Mouse (Mus musculus): Measurements from ENCODE around the gene Mettl24. TPM values are rescaled to one million over a fixed set of nuclear protein-coding genes. Genes with fewer than 3 reads are reported as not detected.

The Mettl24 gene
- polyA plus RNA-seq, 1 experiment = 0.34 TPM

DNA sequence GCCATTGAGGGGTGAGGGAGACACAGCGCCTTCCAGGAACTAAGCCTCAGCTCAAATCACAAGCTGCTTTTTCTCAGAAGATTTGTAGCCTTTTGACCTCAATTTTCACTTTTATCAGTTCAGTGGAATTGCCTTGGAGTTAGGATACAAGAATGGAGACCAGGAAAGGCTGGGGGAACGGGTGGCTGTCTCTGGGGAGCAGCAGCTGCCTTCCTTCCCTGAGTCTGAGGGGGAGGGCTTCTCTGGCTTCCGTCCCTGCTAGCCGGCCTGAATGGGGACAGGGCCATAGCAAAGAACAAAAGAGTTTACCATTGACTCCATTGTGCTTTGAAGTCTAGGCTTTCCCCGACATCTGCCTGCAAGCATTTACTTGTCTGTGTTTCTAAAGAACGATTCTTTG lies 41.3 kb downstream of the Mettl24 start:
- H3K27me3 ChIP-seq (ENCODE audit: control insufficient read depth, insufficient read depth, insufficient read length) = no peaks in the 10 kb centered on the region
- H3K4me2 ChIP-seq (ENCODE audit: low read depth) = no peak overlapping the region
- no peaks in the 10 kb centered on the region for H3K79me2 ChIP-seq (ENCODE audit: control insufficient read depth, insufficient read depth)
- H3K36me3 ChIP-seq (ENCODE audit: control insufficient read depth, insufficient read depth) = no peaks in the 10 kb centered on the region
- H3K4me3 ChIP-seq = no peak overlapping the region
- TF ChIP-seq POLR2A (IDR thresholded peaks at IDR 0.05; ENCODE audit: insufficient read length, low read depth) (no peak), E2F4 (IDR thresholded peaks at IDR 0.05; ENCODE audit: insufficient read depth) (no peak)
- H3ac ChIP-seq (ENCODE audit: control insufficient read depth, insufficient read length) = no peak overlapping the region

DNA sequence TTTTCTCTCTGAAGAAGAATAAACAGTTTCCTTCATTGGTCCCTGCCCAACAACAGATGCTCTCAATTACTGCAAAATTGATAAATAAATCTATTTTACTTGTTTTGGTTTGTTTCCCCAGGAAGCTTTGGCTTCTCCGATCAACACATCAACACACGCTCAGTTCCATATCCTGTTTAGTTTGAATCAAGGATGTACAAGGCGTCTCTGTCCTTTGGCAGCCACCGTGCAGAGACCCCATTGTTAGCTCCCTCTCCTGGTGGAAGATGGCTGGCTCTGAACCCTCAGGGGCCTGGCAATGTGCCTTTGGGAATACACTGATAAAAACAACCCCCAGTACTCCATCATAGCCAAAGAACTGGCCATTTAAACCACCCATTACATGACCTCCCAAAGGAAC lies 42.0 kb downstream of the Mettl24 start:
- TF ChIP-seq USF1 (IDR thresholded peaks at IDR 0.05; ENCODE audit: low read depth) = no peak
- TF ChIP-seq MAX (IDR thresholded peaks at IDR 0.05; ENCODE audit: low read depth) = no peak
- TF ChIP-seq CEBPB (IDR thresholded peaks at IDR 0.05; ENCODE audit: insufficient read depth, poor library complexity, severe bottlenecking) = no peak
- Histone ChIP-seq H3K27me3 (ENCODE audit: control insufficient read depth, insufficient read depth, insufficient read length) (no peaks in the 10 kb centered on the region), H3K79me2 (ENCODE audit: control insufficient read depth, insufficient read depth) (no peaks in the 10 kb centered on the region), H3K36me3 (ENCODE audit: control insufficient read depth, insufficient read depth) (no peaks in the 10 kb centered on the region), H3K4me2 (ENCODE audit: low read depth) (no peak overlapping the region), H3ac (ENCODE audit: control insufficient read depth, insufficient read length) (no peak overlapping the region), H3K4me3 (no peak overlapping the region)

DNA sequence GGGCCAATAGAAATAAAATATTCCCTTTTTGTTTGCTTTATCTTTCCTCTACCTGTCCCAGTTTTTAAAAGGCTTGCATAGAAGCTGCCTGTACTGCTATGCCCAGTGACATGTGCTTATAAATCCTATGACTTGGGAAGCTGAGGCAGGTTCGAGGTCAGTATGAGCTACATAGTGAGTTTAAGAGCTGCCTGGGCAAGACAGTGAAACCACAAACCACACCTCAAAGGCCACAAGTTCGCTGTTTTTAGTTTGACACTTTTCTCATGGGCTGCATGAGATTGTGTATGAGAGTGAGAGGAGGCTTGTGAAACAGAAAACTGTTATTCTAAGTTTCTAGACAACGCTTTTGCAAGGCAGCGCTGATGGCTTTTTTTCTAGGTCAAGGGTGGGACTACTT lies 42.4 kb downstream of the Mettl24 start:
- H3K4me3 ChIP-seq = no peak overlapping the region
- H3K4me2 ChIP-seq (ENCODE audit: low read depth) = no peak overlapping the region
- TF ChIP-seq MYOG (IDR thresholded peaks at IDR 0.05; ENCODE audit: control insufficient read depth in 1 of 3, insufficient read depth in 1 of 3, insufficient read length in 2 of 3, low read depth in 2 of 3) = no peak
- no peak for TF ChIP-seq CEBPB (IDR thresholded peaks at IDR 0.05; ENCODE audit: insufficient read depth, poor library complexity, severe bottlenecking)
- TF ChIP-seq E2F4 (IDR thresholded peaks at IDR 0.05; ENCODE audit: insufficient read depth) = no peak
- TF ChIP-seq TCF3 (IDR thresholded peaks at IDR 0.05; ENCODE audit: insufficient read length, low read depth) = no peak
- no peak for TF ChIP-seq MAX (IDR thresholded peaks at IDR 0.05; ENCODE audit: low read depth)
- no peak for TF ChIP-seq MYOD1 (IDR thresholded peaks at IDR 0.05; ENCODE audit: control insufficient read depth in 1 of 3, insufficient read length in 2 of 3, low read depth in 2 of 3)
- TF ChIP-seq USF1 (IDR thresholded peaks at IDR 0.05; ENCODE audit: low read depth) = no peak
- no peak for TF ChIP-seq TCF12 (IDR thresholded peaks at IDR 0.05; ENCODE audit: insufficient read depth, poor library complexity, severe bottlenecking)
- TF ChIP-seq REST (IDR thresholded peaks at IDR 0.05; ENCODE audit: insufficient read depth, insufficient read length) = no peak
- TF ChIP-seq POLR2A (IDR thresholded peaks at IDR 0.05; ENCODE audit: insufficient read length, low read depth) = no peak
- TF ChIP-seq SRF (IDR thresholded peaks at IDR 0.05; ENCODE audit: control insufficient read depth, insufficient read length, low read depth) = no peak
- no peak for TF ChIP-seq POLR2AphosphoS2 (IDR thresholded peaks at IDR 0.05; ENCODE audit: insufficient read length, low read depth)
- no peak overlapping the region for H3ac ChIP-seq (ENCODE audit: control insufficient read depth, insufficient read length)
- H3K79me2 ChIP-seq (ENCODE audit: control insufficient read depth, insufficient read depth) = no peaks in the 10 kb centered on the region
- no peaks in the 10 kb centered on the region for H3K36me3 ChIP-seq (ENCODE audit: control insufficient read depth, insufficient read depth)
- no peaks in the 10 kb centered on the region for H3K27me3 ChIP-seq (ENCODE audit: control insufficient read depth, insufficient read depth, insufficient read length)

DNA sequence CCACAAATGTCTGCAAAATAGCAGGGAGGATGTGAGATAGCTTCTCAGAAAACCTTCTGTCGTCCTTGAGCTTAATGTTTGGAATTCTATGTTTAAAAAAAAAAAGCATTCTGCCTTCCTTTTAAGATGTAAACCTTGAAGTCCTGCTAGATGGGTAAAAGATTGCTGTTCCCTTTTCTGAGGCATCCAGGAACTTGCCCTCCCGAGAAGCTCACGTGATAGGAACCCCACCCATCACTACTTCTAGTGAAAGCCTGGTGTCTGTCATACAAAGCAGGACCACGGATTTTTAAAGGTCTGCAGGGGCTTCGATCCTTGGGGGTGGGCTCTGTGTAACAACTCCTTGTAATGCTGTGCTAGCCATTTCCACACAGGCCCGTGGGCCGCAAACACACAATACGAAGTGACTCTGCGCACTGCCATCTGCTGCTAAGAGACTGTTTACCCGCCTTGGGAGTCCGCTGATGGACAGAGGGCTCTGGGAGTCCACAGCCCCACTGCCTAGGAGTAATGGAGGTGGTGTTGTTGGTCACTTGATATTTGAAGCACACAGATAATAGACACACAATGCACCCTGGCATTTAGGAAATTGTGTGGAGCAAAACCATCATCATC lies 43.3 kb downstream of the Mettl24 start:
- TF ChIP-seq CEBPB (IDR thresholded peaks at IDR 0.05; ENCODE audit: insufficient read depth, poor library complexity, severe bottlenecking) (no peak), REST (IDR thresholded peaks at IDR 0.05; ENCODE audit: insufficient read depth, insufficient read length) (no peak), E2F4 (IDR thresholded peaks at IDR 0.05; ENCODE audit: insufficient read depth) (no peak), USF1 (IDR thresholded peaks at IDR 0.05; ENCODE audit: low read depth) (peak; percentile 27), MAX (IDR thresholded peaks at IDR 0.05; ENCODE audit: low read depth) (no peak), TCF3 (IDR thresholded peaks at IDR 0.05; ENCODE audit: insufficient read length, low read depth) (no peak)
- Histone ChIP-seq H3K79me2 (ENCODE audit: control insufficient read depth, insufficient read depth) (no peaks in the 10 kb centered on the region), H3K36me3 (ENCODE audit: control insufficient read depth, insufficient read depth) (no peaks in the 10 kb centered on the region), H3ac (ENCODE audit: control insufficient read depth, insufficient read length) (no peak overlapping the region), H3K27me3 (ENCODE audit: control insufficient read depth, insufficient read depth, insufficient read length) (no peaks in the 10 kb centered on the region), H3K4me3 (no peak overlapping the region), H3K4me2 (ENCODE audit: low read depth) (peak overlapping the region; percentile 3)

DNA sequence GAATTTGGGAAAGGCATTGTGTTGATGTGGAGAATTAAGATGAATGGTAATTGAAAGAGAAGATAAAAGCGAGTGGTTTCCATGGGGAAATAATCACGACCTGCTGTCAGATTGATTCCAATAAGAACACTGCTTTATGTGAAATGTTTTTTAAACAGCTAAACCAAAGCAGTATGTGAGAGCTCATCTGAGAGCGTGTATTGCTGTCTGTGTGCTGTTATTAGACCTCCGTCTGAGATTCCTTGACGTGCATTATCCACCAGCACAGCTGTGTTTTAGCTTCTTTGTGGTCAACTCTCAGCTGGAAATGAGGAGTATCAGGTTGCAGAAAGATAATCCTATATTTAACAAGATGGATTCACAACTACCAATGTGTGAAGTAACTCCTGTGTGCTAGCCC lies 43.9 kb downstream of the Mettl24 start:
- H3K27me3 ChIP-seq (ENCODE audit: control insufficient read depth, insufficient read depth, insufficient read length) = no peaks in the 10 kb centered on the region
- H3K36me3 ChIP-seq (ENCODE audit: control insufficient read depth, insufficient read depth) = no peaks in the 10 kb centered on the region
- H3K79me2 ChIP-seq (ENCODE audit: control insufficient read depth, insufficient read depth) = no peaks in the 10 kb centered on the region
- peak overlapping the region; percentile 3 for H3K4me2 ChIP-seq (ENCODE audit: low read depth)
- TF ChIP-seq MYOD1 (IDR thresholded peaks at IDR 0.05; ENCODE audit: control insufficient read depth in 1 of 3, insufficient read length in 2 of 3, low read depth in 2 of 3) (peak; percentile 59 to 87 (median 85)), TCF12 (IDR thresholded peaks at IDR 0.05; ENCODE audit: insufficient read depth, poor library complexity, severe bottlenecking) (peak; percentile 70), USF1 (IDR thresholded peaks at IDR 0.05; ENCODE audit: low read depth) (no peak), MYOG (IDR thresholded peaks at IDR 0.05; ENCODE audit: control insufficient read depth in 1 of 3, insufficient read depth in 1 of 3, insufficient read length in 2 of 3, low read depth in 2 of 3) (peak in 2 of 3 experiments; percentile 32 to 78), E2F4 (IDR thresholded peaks at IDR 0.05; ENCODE audit: insufficient read depth) (no peak), POLR2AphosphoS2 (IDR thresholded peaks at IDR 0.05; ENCODE audit: insufficient read length, low read depth) (no peak), SRF (IDR thresholded peaks at IDR 0.05; ENCODE audit: control insufficient read depth, insufficient read length, low read depth) (no peak), MAX (IDR thresholded peaks at IDR 0.05; ENCODE audit: low read depth) (no peak), TCF3 (IDR thresholded peaks at IDR 0.05; ENCODE audit: insufficient read length, low read depth) (peak; percentile 22), CEBPB (IDR thresholded peaks at IDR 0.05; ENCODE audit: insufficient read depth, poor library complexity, severe bottlenecking) (peak; percentile 49; the same call in 1 of the 2 replicates)
- no peak overlapping the region for H3K4me3 ChIP-seq
- no peak overlapping the region for H3ac ChIP-seq (ENCODE audit: control insufficient read depth, insufficient read length)

All from myocyte (in vitro differentiated cells).